Mouse (Mus musculus) intestine, embryonic 14.5 days (tissue): ENCODE measurements around the gene Myo15. TPM values are rescaled to one million over a fixed set of nuclear protein-coding genes. Genes with fewer than 3 reads are reported as not detected.
A peak's percentile ranks its signal among the peaks of the same experiment; 100 is the strongest.

Source experiments
- ATAC-seq: fragments of 200-750 bp; cut with Nextera tagmentation; replicated peaks from 2 replicates; pipeline ENCODE4 v1.8.0; 2017; ENCODE audit warnings: low read depth, moderate number of reproducible peaks, moderate TSS enrichment, moderate library complexity; ENCODE audit not compliant: low FRiP score, low TSS enrichment
- DNase-seq: peaks from one replicate; pipeline ENCODE4 v3.0.0-alpha.2; 2018; ENCODE audit warnings: low spot score
- H3K27ac ChIP-seq: fragments of 300-500 bp; sonication (generic); 2 replicates; pipeline ENCODE4 v1.5.1; 2014; ENCODE audit warnings: low read depth, mild to moderate bottlenecking, control low read depth
- H3K27me3 ChIP-seq: fragments of 300-500 bp; sonication (generic); replicated peaks from 2 replicates; pipeline ENCODE4 v1.6.1; 2014; ENCODE audit warnings: low read length, control low read depth; ENCODE audit not compliant: control insufficient read depth, insufficient read depth
- H3K36me3 ChIP-seq: fragments of 300-500 bp; sonication (generic); 2 replicates; pipeline ENCODE4 v1.6.1; 2014; ENCODE audit warnings: low read length, control low read depth; ENCODE audit not compliant: control insufficient read depth, insufficient read depth
- H3K4me1 ChIP-seq: fragments of 300-500 bp; sonication (generic); replicated peaks from 2 replicates; pipeline ENCODE4 v1.6.1; 2014; ENCODE audit warnings: low read length, control low read depth, mixed read lengths; ENCODE audit not compliant: control insufficient read depth, insufficient read depth
- H3K4me2 ChIP-seq: fragments of 300-500 bp; sonication (generic); 2 replicates; pipeline ENCODE4 v1.6.1; 2014; ENCODE audit warnings: low read length
- H3K4me3 ChIP-seq: fragments of 300-500 bp; sonication (generic); 2 replicates; pipeline ENCODE4 v1.5.1; 2014; ENCODE audit warnings: low read depth, low read length, control low read depth, mixed read lengths
- H3K9ac ChIP-seq: fragments of 300-500 bp; sonication (generic); 2 replicates; pipeline ENCODE4 v1.6.1; 2014; ENCODE audit warnings: mild to moderate bottlenecking, low read length
- H3K9me3 ChIP-seq: fragments of 300-500 bp; sonication (generic); 2 replicates; pipeline ENCODE4 v1.6.1; 2016; ENCODE audit warnings: low read length, control low read depth; ENCODE audit not compliant: control insufficient read depth
- WGBS: fragments of 180-500 bp; shearing (Covaris S2); extraction: QIAGEN DNeasy Blood & Tissue Kit; methylation state at CpG from one replicate; pipeline ENCODE4 v1.1.7; 2014; 5-methylcytosine and 5-hydroxymethylcytosine counted together
- polyA plus RNA-seq: library from polyadenylated mRNA; unstranded; fragments of >200 nt; fragmentation: Nextera tagmentation; extraction: Ambion mirVana; gene quantifications from 2 replicates; pipeline ENCODE4 v1.2.1, GENCODE M21; 2014

Myo15 gene
- polyA plus RNA-seq, 1 experiment from 2014 or later = 0.32 TPM

GRCm38 (mm10) chr11:60475668-60476362 lies 6.7 kb downstream of the Myo15 start:
- DNase-seq (no peak), ATAC-seq (no peak)
- Histone ChIP-seq H3K9me3 (no peaks in the 10 kb centered on the region), H3K4me2 (no peak overlapping the region), H3K4me3 (no peak overlapping the region), H3K4me1 (no peaks in the 10 kb centered on the region), H3K27me3 (no peaks in the 10 kb centered on the region), H3K9ac (no peak overlapping the region), H3K36me3 (no peaks in the 10 kb centered on the region), H3K27ac (no peak overlapping the region)
- 80% methylated on average over 5 of the region's 5 CpGs for WGBS

DNA sequence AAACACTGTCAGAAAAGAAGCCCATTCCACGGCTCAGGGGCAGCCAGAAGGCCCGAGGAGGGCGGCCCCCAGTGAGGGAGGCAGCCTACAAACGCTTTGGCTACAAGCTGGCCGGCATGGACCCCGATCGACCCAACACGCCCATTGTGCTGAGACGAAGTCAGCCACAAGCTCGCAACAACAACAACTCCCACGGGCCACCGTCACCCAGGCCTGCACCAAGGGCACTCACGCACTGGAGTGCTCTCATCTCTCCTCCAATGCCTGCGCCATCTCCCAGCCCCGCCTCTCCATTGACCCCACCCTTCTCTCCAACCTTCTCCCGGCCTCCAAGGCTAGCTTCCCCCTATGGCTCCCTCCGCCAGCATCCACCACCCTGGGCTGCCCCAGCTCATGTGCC lies 9.0 kb downstream of the Myo15 start:
- DNase-seq (peak; percentile 55), ATAC-seq (peak; percentile 74; the same call in 1 of the 2 replicates)
- no peak overlapping the region for H3K4me3 ChIP-seq
- H3K9ac ChIP-seq = no peak overlapping the region
- no peak overlapping the region for H3K27ac ChIP-seq
- H3K27me3 ChIP-seq = no peaks in the 10 kb centered on the region
- H3K4me2 ChIP-seq = peak overlapping the region; percentile 36
- H3K36me3 ChIP-seq = no peaks in the 10 kb centered on the region
- 34% methylated on average over 17 of the region's 17 CpGs for WGBS
- H3K4me1 ChIP-seq = no peaks in the 10 kb centered on the region
- H3K9me3 ChIP-seq = no peaks in the 10 kb centered on the region

GRCm38 (mm10) chr11:60486267-60486666 lies 17.1 kb downstream of the Myo15 start:
- no peaks in the 10 kb centered on the region for H3K27me3 ChIP-seq
- no peak overlapping the region for H3K9ac ChIP-seq
- H3K4me3 ChIP-seq = no peak overlapping the region
- H3K4me1 ChIP-seq = no peaks in the 10 kb centered on the region
- H3K4me2 ChIP-seq = no peak overlapping the region
- WGBS = 50% methylated on average over 3 of the region's 3 CpGs
- H3K36me3 ChIP-seq = no peaks in the 10 kb centered on the region
- DNase-seq (no peak), ATAC-seq (no peak)
- H3K9me3 ChIP-seq = no peaks in the 10 kb centered on the region
- H3K27ac ChIP-seq = no peak overlapping the region

DNA sequence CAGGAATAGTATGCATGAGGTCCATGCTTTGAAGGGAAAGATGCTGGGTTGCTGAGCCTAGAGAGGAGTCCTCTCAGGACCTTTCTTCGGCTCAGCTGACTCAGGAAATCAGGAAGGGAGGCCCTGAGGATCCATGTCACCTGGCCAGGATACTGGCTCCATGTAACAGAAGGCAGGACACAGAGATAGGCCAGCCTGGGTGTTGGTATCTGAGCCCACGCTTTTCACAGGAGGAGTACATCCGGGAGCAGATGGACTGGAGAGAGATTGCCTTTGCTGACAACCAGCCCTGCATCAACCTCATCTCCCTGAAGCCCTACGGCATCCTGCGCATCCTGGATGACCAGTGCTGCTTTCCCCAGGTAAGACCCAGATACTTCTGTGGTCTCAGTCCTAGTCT lies 23.6 kb downstream of the Myo15 start:
- Histone ChIP-seq H3K4me3 (no peak overlapping the region), H3K9ac (no peak overlapping the region), H3K9me3 (no peaks in the 10 kb centered on the region), H3K27me3 (no peaks in the 10 kb centered on the region), H3K4me1 (no peaks in the 10 kb centered on the region), H3K27ac (no peak overlapping the region), H3K36me3 (no peaks in the 10 kb centered on the region), H3K4me2 (no peak overlapping the region)
- WGBS = 87% methylated on average over 5 of the region's 5 CpGs
- DNase-seq (no peak), ATAC-seq (no peak)

- H3K36me3 ChIP-seq = no peaks in the 10 kb centered on the region
- H3K4me3 ChIP-seq = no peak overlapping the region
- H3K9ac ChIP-seq = no peak overlapping the region
- ATAC-seq (no peak), DNase-seq (no peak)
- WGBS = 68% methylated on average over 2 of the region's 2 CpGs
- no peaks in the 10 kb centered on the region for H3K9me3 ChIP-seq
- no peak overlapping the region for H3K27ac ChIP-seq
- no peak overlapping the region for H3K4me2 ChIP-seq
- no peaks in the 10 kb centered on the region for H3K4me1 ChIP-seq
- no peaks in the 10 kb centered on the region for H3K27me3 ChIP-seq
Measured at GRCm38 (mm10) chr11:60495692-60496091, 26.6 kb downstream of the Myo15 start.

DNA sequence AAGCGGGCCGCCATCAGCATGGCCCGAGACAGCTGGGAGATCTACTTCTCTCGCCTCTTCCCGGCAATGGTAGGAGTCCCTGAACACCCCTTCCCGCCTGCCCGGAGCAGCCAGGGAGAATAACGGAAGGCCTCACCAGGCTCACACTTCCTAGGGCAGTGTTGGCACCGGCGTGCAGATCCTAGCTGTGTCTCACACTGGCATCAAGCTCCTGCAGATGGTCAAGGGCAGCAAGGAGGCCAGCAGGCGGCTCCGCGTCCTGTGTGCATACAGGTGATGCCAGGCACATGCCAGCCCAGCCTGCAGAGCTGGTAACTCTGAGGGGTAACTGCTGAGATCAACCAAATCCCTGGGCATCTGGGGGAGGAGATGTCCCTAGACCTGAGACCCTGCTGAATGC lies 38.1 kb downstream of the Myo15 start:
- Histone ChIP-seq H3K4me2 (no peak overlapping the region), H3K9me3 (no peaks in the 10 kb centered on the region), H3K4me3 (no peak overlapping the region), H3K36me3 (no peaks in the 10 kb centered on the region), H3K4me1 (peaks cover 11% of the 10 kb centered on the region; the same call in 1 of the 2 replicates), H3K27ac (no peak overlapping the region), H3K9ac (no peak overlapping the region), H3K27me3 (peaks cover 9% of the 10 kb centered on the region)
- WGBS = 85% methylated on average over 13 of the region's 13 CpGs
- ATAC-seq = no peak
- DNase-seq = no peak

DNA sequence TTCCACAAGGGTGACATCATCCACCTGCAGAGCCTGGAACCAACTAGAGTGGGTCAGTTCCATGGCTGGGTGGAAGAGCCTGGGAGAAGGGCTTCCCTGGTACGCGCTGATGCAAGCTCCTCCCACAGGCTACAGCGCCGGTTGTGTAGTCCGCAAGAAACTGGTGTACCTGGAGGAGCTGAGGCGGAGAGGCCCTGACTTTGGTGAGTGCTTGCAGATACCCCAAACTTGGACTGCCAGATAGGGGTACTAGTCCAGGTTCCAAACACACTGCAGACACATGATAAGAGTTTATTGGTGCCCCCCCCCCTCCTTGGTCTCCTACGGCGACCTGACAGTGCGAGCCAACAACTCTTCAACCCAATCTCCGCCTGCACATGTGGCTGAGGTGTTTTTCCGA lies 39.8 kb downstream of the Myo15 start:
- H3K27ac ChIP-seq = no peak overlapping the region
- 0 out of 2 replicates have a peak, but pooled peaks have one; percentile 65 for ATAC-seq
- H3K4me1 ChIP-seq = peaks cover 11% of the 10 kb centered on the region; the same call in 1 of the 2 replicates
- peaks cover 9% of the 10 kb centered on the region for H3K27me3 ChIP-seq
- H3K36me3 ChIP-seq = no peaks in the 10 kb centered on the region
- no peaks in the 10 kb centered on the region for H3K9me3 ChIP-seq
- 3% methylated on average over 11 of the region's 11 CpGs for WGBS
- peak overlapping the region; percentile 33 for H3K4me3 ChIP-seq
- DNase-seq = peak; percentile 58
- H3K4me2 ChIP-seq = peak overlapping the region; percentile 69
- peak overlapping the region; percentile 39; the same call in 1 of the 2 replicates for H3K9ac ChIP-seq

DNA sequence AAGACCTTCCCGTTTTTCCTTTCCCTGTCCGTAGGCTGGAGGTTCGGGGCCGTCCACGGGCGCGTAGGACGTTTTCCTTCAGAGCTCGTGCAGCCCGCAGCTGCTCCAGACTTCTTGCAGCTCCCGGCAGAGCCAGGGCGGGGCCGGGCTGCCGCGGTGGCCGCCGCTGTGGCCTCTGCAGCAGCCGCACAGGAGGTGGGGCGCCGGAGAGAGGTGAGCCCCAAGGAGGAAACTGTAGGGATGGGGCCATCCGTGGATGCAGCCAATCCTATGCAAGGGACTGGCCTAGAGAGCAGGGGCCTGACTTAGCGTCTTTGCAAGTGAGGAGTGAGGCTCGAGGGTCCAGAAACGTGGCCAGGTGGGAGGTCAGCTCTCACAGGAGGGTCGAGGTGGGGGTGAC lies 40.4 kb downstream of the Myo15 start:
- peak overlapping the region; percentile 69 for H3K4me2 ChIP-seq
- no peaks in the 10 kb centered on the region for H3K9me3 ChIP-seq
- DNase-seq (peak; percentile 68), ATAC-seq (peak; percentile 65; the same call in 1 of the 2 replicates)
- peak overlapping the region; percentile 33 for H3K4me3 ChIP-seq
- peaks cover 11% of the 10 kb centered on the region; the same call in 1 of the 2 replicates for H3K4me1 ChIP-seq
- no peak overlapping the region for H3K27ac ChIP-seq
- under 1% methylated on average over 25 of the region's 25 CpGs for WGBS
- H3K9ac ChIP-seq = peak overlapping the region; percentile 39; the same call in 1 of the 2 replicates
- peaks cover 9% of the 10 kb centered on the region for H3K27me3 ChIP-seq
- H3K36me3 ChIP-seq = no peaks in the 10 kb centered on the region

DNA sequence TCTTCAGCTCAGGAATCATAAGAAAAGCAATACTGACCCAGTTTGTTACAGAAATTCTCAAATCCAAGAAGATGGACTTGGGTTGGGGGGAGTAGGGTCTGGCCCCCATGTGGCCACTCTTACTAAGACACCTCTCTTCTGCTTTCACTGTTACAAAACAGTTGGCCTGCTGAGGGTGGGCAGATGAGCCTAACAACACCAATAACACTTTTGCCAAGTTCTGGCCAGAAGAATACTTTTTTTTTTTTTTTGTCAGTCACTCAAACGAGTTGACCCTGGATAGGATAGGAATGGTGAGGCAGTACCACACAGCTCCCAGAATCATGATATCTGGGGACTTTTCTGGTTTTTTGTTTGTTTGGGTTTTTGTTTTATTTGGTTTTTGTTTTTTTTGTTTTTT lies 42.8 kb downstream of the Myo15 start:
- Histone ChIP-seq H3K9ac (no peak overlapping the region), H3K27ac (no peak overlapping the region), H3K4me2 (no peak overlapping the region), H3K4me1 (peaks cover 11% of the 10 kb centered on the region; the same call in 1 of the 2 replicates), H3K36me3 (no peaks in the 10 kb centered on the region), H3K4me3 (no peak overlapping the region), H3K9me3 (no peaks in the 10 kb centered on the region), H3K27me3 (peaks cover 9% of the 10 kb centered on the region)
- ATAC-seq = no peak
- 89% methylated on average over 1 of the region's 1 CpGs for WGBS
- DNase-seq = no peak
